Mouse (Mus musculus): ENCODE measurements around the gene Fam57b.

DNA sequence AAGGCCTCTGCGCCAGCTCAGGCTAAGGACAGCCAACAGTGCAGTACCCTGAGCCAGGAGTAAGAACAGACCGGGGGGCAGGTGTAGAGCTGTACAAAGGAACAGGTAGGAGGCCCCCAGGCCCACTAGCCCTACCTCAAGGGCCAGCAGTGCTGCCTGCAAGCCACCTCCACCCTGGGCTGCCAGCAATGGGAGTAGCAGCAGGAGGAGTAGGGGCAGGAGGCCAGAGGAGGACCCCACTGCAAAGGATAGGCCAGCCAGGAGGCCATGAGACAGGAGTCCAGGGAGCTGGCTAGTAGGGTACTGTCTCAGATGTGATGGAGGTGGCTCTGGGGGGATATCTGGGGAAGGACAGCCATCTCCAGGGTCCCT lies 73.0 kb downstream of the Fam57b start:
- TF ChIP-seq TAL1 (IDR thresholded peaks at IDR 0.05; ENCODE audit: low read length) = no peak
- no peak for TF ChIP-seq GATA1 (IDR thresholded peaks at IDR 0.05; ENCODE audit: low read length)

Data from erythroblast, embryonic 14.5 days (primary cell).